Mouse (Mus musculus): Measurements from ENCODE around the gene Rrad.

GRCm38 (mm10) chr8:104630574-104630973 lies 553 bp downstream of the Rrad start:
- no peak for TF ChIP-seq GATA1 (IDR thresholded peaks at IDR 0.05; ENCODE audit: borderline replicate concordance, low read length)
- TF ChIP-seq FLI1 (IDR thresholded peaks at IDR 0.05; ENCODE audit: low read length), result no peak
